Mouse (Mus musculus): Measurements from ENCODE around the gene Rhox3e.
"Not testable (repeated sequence)": the region's sequence is repeated elsewhere in the genome, so short reads cannot be mapped to it uniquely, and the experiment has no call there.

Gene Rhox3e

DNA sequence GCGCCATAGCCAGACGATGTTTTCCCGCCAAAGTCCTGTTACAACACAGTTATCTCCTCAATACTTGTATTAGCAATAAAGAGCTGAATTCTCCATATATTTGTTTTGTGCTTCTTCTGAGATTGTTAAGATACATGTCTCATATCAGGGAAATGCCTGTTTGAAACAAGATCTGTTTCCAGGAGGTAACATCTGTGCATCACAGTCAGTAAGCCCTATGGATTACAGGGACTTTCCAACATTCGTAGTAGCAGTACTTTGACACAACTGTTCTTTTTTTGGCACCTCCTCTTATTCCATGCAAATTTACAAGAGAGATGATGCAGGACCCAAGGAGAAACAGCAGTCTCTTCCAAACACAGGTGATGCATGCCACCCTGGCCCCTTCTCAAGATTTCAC is at the start of gene Rhox3e:
Rhox3e (plus strand) TSS at position 301 of the 400 bp plus-strand sequence.
- DNase-seq (ENCODE audit: low read depth, low spot score): not testable (repeated sequence)

DNA sequence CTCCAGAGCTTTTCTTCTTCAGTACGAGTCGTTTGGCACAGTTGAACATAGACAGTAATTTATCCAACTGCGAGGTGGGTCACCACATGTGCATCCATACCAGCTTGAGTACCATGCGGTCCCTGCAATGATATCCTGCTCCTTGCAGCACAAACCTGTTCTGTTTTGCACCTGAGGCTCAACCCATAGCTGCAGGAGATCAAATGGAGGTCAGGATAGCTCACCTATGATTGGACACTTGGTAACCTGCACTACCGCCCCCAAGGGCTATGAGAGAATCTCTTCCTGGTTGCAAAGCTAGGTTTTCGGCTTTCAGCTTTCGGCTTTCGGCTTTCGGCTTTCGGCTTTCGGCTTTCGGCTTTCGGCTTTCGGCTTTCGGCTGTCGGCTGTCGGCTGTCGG is 27.8 kb upstream of the Rhox3e start, which contains the start of gene Rhox4d:
Rhox4d (plus strand) TSS at position 301 of the 400 bp plus-strand sequence.
- DNase-seq (ENCODE audit: low read depth, low spot score): not testable (repeated sequence)

DNA sequence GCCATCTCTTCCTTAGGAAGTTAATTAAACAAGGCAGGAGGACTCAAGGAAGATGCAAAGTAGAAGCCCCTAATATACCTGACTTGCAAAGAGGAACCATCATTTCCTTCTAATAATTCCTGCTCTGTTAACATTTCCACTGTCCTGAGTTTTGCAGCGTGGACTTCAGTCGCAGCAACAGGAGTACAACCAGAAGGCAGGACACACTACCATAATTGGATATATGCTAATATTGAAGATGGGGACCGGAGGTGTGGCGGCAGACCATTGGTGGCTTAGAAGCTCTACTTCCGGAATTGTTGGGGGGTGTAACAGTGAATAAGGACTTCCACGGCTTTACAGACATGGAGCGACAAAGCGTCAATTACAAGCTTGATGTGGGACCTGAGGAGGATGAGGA is 11.7 kb upstream of the Rhox3e start, which contains the start of gene Rhox2e:
Rhox2e (plus strand) TSS at position 301 of the 400 bp plus-strand sequence.
- DNase-seq (ENCODE audit: low read depth, low spot score): not testable (repeated sequence)

DNA sequence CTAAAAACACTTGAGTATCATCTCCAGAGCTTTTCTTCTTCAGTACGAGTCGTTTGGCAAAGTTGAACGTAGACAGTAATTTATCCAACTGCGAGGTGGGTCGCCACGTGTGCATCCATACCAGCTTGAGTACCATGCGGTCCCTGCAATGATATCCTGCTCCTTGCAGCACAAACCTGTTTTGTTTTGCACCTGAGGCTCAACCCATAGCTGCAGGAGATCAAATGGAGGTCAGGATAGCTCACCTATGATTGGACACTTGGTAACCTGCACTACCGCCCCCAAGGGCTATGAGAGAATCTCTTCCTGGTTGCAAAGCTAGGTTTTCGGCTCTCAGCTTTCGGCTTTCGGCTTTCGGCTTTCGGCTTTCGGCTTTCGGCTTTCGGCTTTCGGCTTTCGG is 15.3 kb downstream of the Rhox3e start, which contains the start of gene Rhox4e:
Rhox4e (plus strand) TSS at position 301 of the 400 bp plus-strand sequence.
- not testable (repeated sequence) for DNase-seq (ENCODE audit: low read depth, low spot score)

DNA sequence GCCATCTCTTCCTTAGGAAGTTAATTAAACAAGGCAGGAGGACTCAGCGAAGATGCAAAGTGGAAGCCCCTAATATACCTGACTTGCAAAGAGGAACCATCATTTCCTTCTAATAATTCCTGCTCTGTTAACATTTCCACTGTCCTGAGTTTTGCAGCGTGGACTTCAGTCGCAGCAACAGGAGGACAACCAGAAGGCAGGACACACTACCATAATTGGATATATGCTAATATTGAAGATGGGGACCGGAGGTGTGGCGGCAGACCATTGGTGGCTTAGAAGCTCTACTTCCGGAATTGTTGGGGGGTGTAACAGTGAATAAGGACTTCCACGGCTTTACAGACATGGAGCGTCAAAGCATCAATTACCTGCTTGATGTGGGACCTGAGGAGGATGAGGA is 29.3 kb downstream of the Rhox3e start, which contains the start of gene Rhox2f:
Rhox2f (plus strand) TSS at position 301 of the 400 bp plus-strand sequence.
- not testable (repeated sequence) for DNase-seq (ENCODE audit: low read depth, low spot score)

DNA sequence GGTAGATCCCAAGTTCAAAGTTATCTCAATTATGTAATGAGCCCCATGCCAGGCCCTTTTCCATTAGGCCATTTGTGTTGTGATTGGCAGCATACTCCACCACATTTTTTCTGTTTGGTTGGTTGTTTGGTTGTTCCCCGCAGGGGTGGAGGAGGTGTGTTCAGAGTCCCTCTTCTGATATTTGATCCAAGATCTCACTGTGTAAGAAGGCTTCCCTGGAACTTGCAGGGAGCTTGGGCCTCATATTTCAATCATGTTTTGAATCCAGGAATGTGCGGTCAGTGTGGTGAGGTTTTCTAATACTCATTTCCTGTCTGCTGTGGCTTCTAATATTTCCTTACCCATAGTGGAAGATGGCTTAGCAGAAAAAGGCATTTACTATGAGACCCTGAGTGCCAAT is 30.8 kb downstream of the Rhox3e start:
- not testable (repeated sequence) for DNase-seq (ENCODE audit: low read depth, low spot score)

DNA sequence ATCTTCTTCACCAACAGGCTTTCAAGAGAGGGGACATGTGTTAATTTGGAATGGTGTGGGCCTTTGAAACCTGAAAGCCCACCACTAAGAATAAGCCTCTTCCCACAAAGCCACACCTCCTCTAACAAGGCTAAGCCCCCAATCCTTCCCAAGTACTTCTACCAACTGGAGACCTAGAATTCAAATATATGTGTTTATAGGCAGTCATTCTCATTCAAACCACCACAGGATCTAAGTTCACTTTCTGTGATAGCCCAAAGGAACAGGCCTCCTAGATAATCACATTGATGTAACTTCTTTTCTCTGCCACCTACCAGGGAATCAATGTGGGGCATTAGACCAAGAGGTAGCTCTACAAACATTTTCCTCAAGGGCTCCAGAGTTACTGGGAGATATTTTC is 38.9 kb downstream of the Rhox3e start, which contains the start of gene Rhox3f:
Rhox3f (plus strand) TSS at position 301 of the 400 bp plus-strand sequence.
- not testable (repeated sequence) for DNase-seq (ENCODE audit: low read depth, low spot score)

All from WW6 (cell line).